Mouse (Mus musculus) spleen, adult 2 months (tissue): ENCODE measurements around the gene Wnt10b. TPM values are rescaled to one million over a fixed set of nuclear protein-coding genes. Genes with fewer than 3 reads are reported as not detected.

ENCODE experiments used
- DNase-seq, 2 experiments: peaks; one replicate each; pipeline versions ENCODE4 v3.0.0 to v3.0.0-alpha.2; 2012 to 2021; ENCODE audit warnings: low spot score in 2 of 2, low read depth in 1 of 2
- H3K27ac ChIP-seq: fragments of 200-500 bp; 2 replicates; pipeline ENCODE4 v1.5.1; 2012; ENCODE audit warnings: low read length, inconsistent platforms; ENCODE audit not compliant: insufficient read depth
- H3K27me3 ChIP-seq: fragments of 200-500 bp; 2 replicates; pipeline ENCODE4 v1.6.1; 2012; ENCODE audit warnings: mild to moderate bottlenecking, moderate library complexity, low read length, inconsistent platforms; ENCODE audit not compliant: control insufficient read depth, insufficient read depth
- H3K36me3 ChIP-seq: fragments of 200-500 bp; 2 replicates; pipeline ENCODE4 v1.6.1; 2012; ENCODE audit warnings: mild to moderate bottlenecking, low read length, inconsistent platforms; ENCODE audit not compliant: control insufficient read depth, insufficient read depth
- H3K4me1 ChIP-seq: fragments of 200-500 bp; 2 replicates; pipeline ENCODE4 v1.6.1; 2011; ENCODE audit warnings: inconsistent platforms; ENCODE audit not compliant: control insufficient read depth, insufficient read depth, insufficient read length
- H3K4me3 ChIP-seq: fragments of 200-500 bp; 2 replicates; pipeline ENCODE4 v1.5.1; 2011; ENCODE audit warnings: mild to moderate bottlenecking, inconsistent platforms; ENCODE audit not compliant: insufficient read depth, insufficient read length; ENCODE audit errors: extremely low read depth
- CTCF ChIP-seq: fragments of 200-500 bp; IDR thresholded peaks from 2 replicates; pipeline ENCODE4 v1.5.1; 2011; ENCODE audit warnings: mild to moderate bottlenecking, inconsistent platforms; ENCODE audit not compliant: insufficient read depth, insufficient read length, insufficient replicate concordance; ENCODE audit errors: extremely low read depth
- POLR2A ChIP-seq: fragments of 200-500 bp; IDR thresholded peaks from 2 replicates; pipeline ENCODE4 v1.6.1; 2011; ENCODE audit warnings: low read depth, low read length, inconsistent platforms
- WGBS: fragments of 180-500 bp; shearing (Covaris S2); methylation state at CpG from one replicate; pipeline ENCODE4 v1.1.7; 2018; 5-methylcytosine and 5-hydroxymethylcytosine counted together
- polyA plus RNA-seq: library from polyadenylated mRNA; depleted of rRNA; stranded (reverse); fragments of >200 nt; gene quantifications from 2 replicates; pipeline ENCODE4 v1.2.3, GENCODE M21; 2012; rRNA removed

Wnt10b gene
- polyA plus RNA-seq = 0.78 and 0.93 TPM in 2 replicates

DNA sequence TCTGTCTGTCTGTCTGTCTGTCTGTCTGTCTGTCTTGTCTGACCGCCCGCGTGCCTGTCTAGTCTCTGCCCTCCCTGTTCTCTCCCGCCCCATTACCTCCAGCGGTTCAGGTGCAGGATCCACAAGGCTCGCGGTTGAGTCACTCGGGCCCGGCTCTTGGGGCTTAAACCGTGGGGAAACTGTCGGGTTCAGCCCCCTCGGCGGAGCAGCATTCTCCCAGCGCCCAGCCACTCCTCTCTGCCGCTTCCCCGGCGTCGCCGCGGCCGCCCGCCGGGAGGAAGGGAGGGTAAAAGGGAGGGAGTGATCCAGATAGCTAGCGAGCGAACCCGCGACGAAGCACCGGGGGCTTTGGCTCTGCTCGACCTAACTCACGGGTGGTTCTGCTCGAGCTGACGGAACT, at the start of gene Wnt10b:
Wnt10b (minus strand) TSS at position 389 of the 400 bp plus-strand sequence.
- no peak for DNase-seq
- no peak within 1 kb of the TSS for H3K27ac ChIP-seq
- peaks cover 29% of the 10 kb centered on the region for H3K4me1 ChIP-seq
- peak within 1 kb of the TSS; percentile 49; the same call in 1 of the 2 replicates for H3K4me3 ChIP-seq
- TF ChIP-seq CTCF (no peak), POLR2A (no peak)
- WGBS = under 1% methylated on average over 25 of the region's 33 CpGs
- peaks cover 41% of the 10 kb centered on the region for H3K27me3 ChIP-seq
- H3K36me3 ChIP-seq = no peaks in the 10 kb centered on the region

DNA sequence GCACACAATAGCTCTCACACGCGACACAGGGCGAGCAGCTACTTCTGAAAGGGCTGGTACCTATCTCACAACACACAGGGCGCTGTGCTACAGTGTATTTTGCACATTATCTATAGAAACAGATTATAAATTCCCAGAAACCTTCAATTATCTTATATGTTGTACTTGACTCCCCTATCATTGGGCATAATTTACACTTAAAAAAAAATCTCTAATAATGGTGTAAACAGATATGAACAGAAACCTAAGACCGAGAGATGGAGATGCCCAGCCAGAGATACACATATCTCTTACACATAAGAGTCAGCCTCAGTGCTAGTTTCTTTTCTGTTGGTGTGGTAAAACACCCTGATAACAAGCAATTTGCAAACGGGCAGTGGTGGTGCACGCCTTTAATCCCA, 49.7 kb upstream of the Wnt10b start:
- no peak overlapping the region for H3K27ac ChIP-seq
- 84% methylated on average over 7 of the region's 7 CpGs for WGBS
- no peak for DNase-seq
- H3K4me3 ChIP-seq = no peak overlapping the region
- no peak for TF ChIP-seq CTCF
- no peak for TF ChIP-seq POLR2A
- peaks cover 5% of the 10 kb centered on the region for H3K36me3 ChIP-seq
- H3K27me3 ChIP-seq = no peaks in the 10 kb centered on the region
- H3K4me1 ChIP-seq = peaks cover 5% of the 10 kb centered on the region; the same call in 1 of the 2 replicates

DNA sequence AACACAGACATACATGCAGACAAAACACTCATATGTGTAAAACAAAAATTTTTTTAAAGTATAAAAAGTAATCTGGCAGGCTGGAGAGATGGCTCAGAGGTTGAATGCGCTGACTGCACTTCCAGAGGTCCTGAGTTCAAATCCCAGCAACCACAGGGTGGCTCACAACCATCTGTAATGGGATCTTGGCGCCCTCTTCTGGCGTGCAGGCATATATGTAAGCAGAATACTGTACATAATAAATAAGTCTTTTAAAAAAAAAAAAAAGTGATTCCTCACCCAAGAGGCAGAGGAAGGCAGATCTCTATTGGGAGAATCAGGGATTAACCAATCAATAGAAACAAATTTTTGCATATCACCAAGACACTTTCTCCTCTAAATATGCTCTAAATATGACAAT, 45.5 kb upstream of the Wnt10b start:
- TF ChIP-seq CTCF (no peak), POLR2A (no peak)
- Histone ChIP-seq H3K27me3 (no peaks in the 10 kb centered on the region), H3K4me3 (no peak overlapping the region), H3K4me1 (no peaks in the 10 kb centered on the region), H3K36me3 (peaks cover 15% of the 10 kb centered on the region), H3K27ac (no peak overlapping the region)
- no peak for DNase-seq
- 87% methylated on average over 3 of the region's 3 CpGs for WGBS

DNA sequence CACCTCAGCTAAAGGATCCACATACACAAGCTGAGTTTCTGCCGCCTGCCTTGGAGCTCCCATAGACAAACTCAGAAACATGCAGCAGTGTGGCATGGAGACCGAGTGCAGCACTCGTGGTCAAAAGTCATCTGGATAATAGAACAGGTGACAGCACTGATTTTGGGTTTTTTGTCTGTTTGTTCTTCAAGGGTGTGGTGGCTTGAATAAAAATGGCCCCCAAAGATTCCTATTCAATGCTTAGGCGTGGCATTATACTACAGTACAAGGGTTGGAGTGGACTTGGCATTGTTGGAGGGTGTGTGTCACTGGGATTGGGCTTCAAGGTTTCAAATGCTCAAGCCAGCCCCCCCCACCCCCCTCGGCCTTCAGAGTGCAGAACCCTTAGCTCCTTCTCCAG, 44.2 kb upstream of the Wnt10b start:
- no peaks in the 10 kb centered on the region for H3K4me1 ChIP-seq
- 94% methylated on average over 5 of the region's 5 CpGs for WGBS

DNA sequence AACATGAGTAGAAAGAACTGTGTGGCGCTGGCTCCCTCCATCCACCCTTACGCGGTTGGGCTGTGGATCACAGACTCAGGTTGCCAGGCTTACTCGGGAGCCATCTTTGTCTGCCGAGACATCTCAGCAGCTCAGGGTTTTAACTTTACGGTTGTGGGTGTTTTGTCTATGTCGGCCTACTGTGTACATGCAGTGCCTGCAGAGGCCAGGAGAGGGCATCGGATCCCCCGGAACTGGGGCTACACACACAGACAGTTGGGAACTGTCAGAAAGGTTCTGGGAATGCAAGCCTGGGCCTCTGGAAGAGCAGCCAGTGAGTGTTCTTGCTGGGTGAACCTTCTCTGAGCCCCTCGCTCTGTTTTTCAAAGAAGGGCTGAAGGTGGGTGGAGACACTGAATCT, 43.5 kb upstream of the Wnt10b start:
- Histone ChIP-seq H3K4me1 (no peaks in the 10 kb centered on the region), H3K4me3 (no peak overlapping the region), H3K36me3 (peaks cover 21% of the 10 kb centered on the region), H3K27ac (no peak overlapping the region), H3K27me3 (no peaks in the 10 kb centered on the region)
- no peak for DNase-seq
- 84% methylated on average over 10 of the region's 10 CpGs for WGBS
- TF ChIP-seq POLR2A = no peak
- TF ChIP-seq CTCF = peak; percentile 30; the same call in 1 of the 2 replicates

More for the DNA sequence above, 44.2 kb upstream of the Wnt10b start:
- Histone ChIP-seq H3K36me3 (peaks cover 15% of the 10 kb centered on the region), H3K4me3 (no peak overlapping the region), H3K27ac (no peak overlapping the region), H3K27me3 (no peaks in the 10 kb centered on the region)
- no peak for TF ChIP-seq CTCF
- no peak for TF ChIP-seq POLR2A
- DNase-seq = no peak

DNA sequence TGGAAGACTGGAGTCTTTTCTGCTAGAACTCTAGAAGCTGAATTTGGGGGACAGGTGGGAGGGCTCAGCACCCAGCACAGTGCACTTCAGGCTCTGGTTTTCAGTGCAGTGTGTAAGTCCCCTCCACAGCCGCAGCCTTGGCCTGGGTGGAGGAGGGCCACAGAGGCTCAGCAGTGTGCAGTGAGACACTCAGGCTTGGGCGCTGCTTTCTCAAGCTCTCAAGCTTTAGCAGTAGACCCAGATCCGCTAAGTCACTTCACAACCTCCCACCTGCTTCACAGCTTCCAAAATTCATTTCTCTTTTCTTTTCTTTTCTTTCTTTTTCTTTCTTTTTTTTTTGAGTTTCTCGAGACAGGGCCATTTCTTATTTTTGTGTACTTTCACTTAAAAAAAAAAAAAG, 43.0 kb upstream of the Wnt10b start:
- TF ChIP-seq POLR2A (no peak), CTCF (no peak)
- H3K4me3 ChIP-seq = no peak overlapping the region
- H3K4me1 ChIP-seq = no peaks in the 10 kb centered on the region
- no peak overlapping the region for H3K27ac ChIP-seq
- peaks cover 22% of the 10 kb centered on the region for H3K36me3 ChIP-seq
- no peaks in the 10 kb centered on the region for H3K27me3 ChIP-seq
- WGBS = 96% methylated on average over 4 of the region's 4 CpGs
- DNase-seq = no peak

DNA sequence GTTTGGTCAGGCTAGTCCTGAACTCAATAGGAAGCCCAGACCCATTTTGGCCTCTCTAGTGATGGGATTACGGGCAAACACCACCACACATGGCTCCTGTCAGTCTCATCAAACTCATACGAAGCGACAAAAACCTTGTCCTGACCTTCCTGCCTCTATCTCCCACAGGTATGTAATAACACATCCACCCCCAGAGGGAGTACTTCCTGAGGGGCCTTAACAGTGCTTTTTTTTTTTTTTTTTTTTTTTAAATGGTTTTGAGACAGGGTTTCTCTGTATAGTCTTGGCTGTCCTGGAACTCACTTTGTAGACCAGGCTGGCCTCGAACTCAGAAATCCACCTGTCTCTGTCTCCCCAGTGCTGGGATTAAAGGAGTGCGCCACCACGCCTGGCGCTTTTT, 40.2 kb upstream of the Wnt10b start:
- WGBS = 96% methylated on average over 7 of the region's 7 CpGs
- peaks cover 39% of the 10 kb centered on the region for H3K36me3 ChIP-seq
- TF ChIP-seq POLR2A = no peak
- TF ChIP-seq CTCF = no peak
- no peaks in the 10 kb centered on the region for H3K4me1 ChIP-seq
- no peaks in the 10 kb centered on the region for H3K27me3 ChIP-seq
- H3K27ac ChIP-seq = no peak overlapping the region
- DNase-seq = no peak
- H3K4me3 ChIP-seq = no peak overlapping the region
